Mouse (Mus musculus) liver, embryonic 14.5 days (tissue): ENCODE data around the gene Brap. TPM values are rescaled to one million over a fixed set of nuclear protein-coding genes. Genes with fewer than 3 reads are reported as not detected.
A peak's percentile ranks its signal among the peaks of the same experiment; 100 is the strongest.
"Not testable (repeated sequence)": the region's sequence is repeated elsewhere in the genome, so short reads cannot be mapped to it uniquely, and the experiment has no call there.

Experiments used
- ATAC-seq: fragments of 200-750 bp; cut with Nextera tagmentation; 2 replicates; pipeline ENCODE4 v1.8.0; 2017; ENCODE audit warnings: moderate number of reproducible peaks, mild to moderate bottlenecking, moderate library complexity; ENCODE audit not compliant: insufficient read depth
- DNase-seq, 3 experiments: peaks; one replicate each; pipeline ENCODE4 v3.0.0-alpha.2; 2012 to 2013; ENCODE audit warnings: low read depth in 3 of 3, low spot score in 3 of 3
- H3K27ac ChIP-seq: fragments of 300-500 bp; sonication (generic); 2 replicates; pipeline ENCODE4 v1.5.1; 2014; ENCODE audit warnings: moderate library complexity, mild to moderate bottlenecking, control low read depth, inconsistent platforms
- H3K27me3 ChIP-seq: fragments of 300-500 bp; sonication (generic); 2 replicates; pipeline ENCODE4 v1.6.1; 2014; ENCODE audit warnings: mild to moderate bottlenecking, low read length, moderate library complexity; ENCODE audit not compliant: control insufficient read depth, insufficient read depth
- H3K36me3 ChIP-seq: fragments of 300-500 bp; sonication (generic); replicated peaks from 2 replicates; pipeline ENCODE4 v1.6.1; 2014; ENCODE audit warnings: low read depth; ENCODE audit not compliant: control insufficient read depth, insufficient read depth
- H3K4me1 ChIP-seq, 2 experiments: fragments of 200-500 bp in 1 of 2; fragments of 300-500 bp in 1 of 2; sonication (generic) in 1 of 2; replicated peaks; 2 replicates each; pipeline ENCODE4 v1.6.1; 2012 to 2014; ENCODE audit warnings: antibody characterized with exemption in 1 of 2, inconsistent platforms in 1 of 2, low read length in 1 of 2; ENCODE audit not compliant: control insufficient read depth in 2 of 2, insufficient read depth in 2 of 2
- H3K4me2 ChIP-seq: fragments of 300-500 bp; sonication (generic); 2 replicates; pipeline ENCODE4 v1.6.1; 2014; ENCODE audit warnings: low read depth, mild to moderate bottlenecking, control low read depth, moderate library complexity
- H3K4me3 ChIP-seq, 2 experiments: fragments of 200-500 bp in 1 of 2; fragments of 300-500 bp in 1 of 2; sonication (generic) in 1 of 2; 2 replicates each; pipeline ENCODE4 v1.5.1; 2012 to 2014; ENCODE audit warnings: low read depth in 2 of 2, low read length in 2 of 2, mild to moderate bottlenecking in 2 of 2, control low read depth in 1 of 2, inconsistent platforms in 1 of 2, moderate library complexity in 1 of 2; ENCODE audit not compliant: insufficient read depth in 1 of 2
- H3K9ac ChIP-seq: fragments of 300-500 bp; sonication (generic); replicated peaks from 2 replicates; pipeline ENCODE4 v1.6.1; 2014; ENCODE audit warnings: mild to moderate bottlenecking, control low read depth, moderate library complexity
- H3K9me3 ChIP-seq: fragments of 300-500 bp; sonication (generic); 2 replicates; pipeline ENCODE4 v1.6.1; 2016; ENCODE audit warnings: low read length, mixed read lengths; ENCODE audit not compliant: control insufficient read depth
- CTCF ChIP-seq: IDR thresholded peaks from 2 replicates; pipeline ENCODE4 v1.5.1; 2016; ENCODE audit warnings: antibody characterized with exemption, low read depth, control low read depth
- EP300 ChIP-seq: IDR thresholded peaks from 2 replicates; pipeline ENCODE4 v1.6.1; 2016; ENCODE audit warnings: antibody characterized with exemption, low read depth
- WGBS: fragments of 180-500 bp; shearing (Covaris S2); extraction: QIAGEN DNeasy Blood & Tissue Kit; methylation state at CpG from one replicate; pipeline ENCODE4 v1.1.7; 2014; ENCODE audit not compliant: insufficient replicate concordance; 5-methylcytosine and 5-hydroxymethylcytosine counted together
- polyA plus RNA-seq, 2 experiments: library from polyadenylated mRNA; depleted of rRNA in 1 of 2; stranded (reverse) in 1 of 2; unstranded in 1 of 2; fragments of >200 nt; fragmentation: Nextera tagmentation in 1 of 2; extraction: Ambion mirVana in 1 of 2; gene quantifications; 2 replicates each; pipeline versions ENCODE4 v1.2.1 to v1.2.3; 2012 to 2014

The Brap gene
- polyA plus RNA-seq, 2 experiments: 12.5 to 22.7 TPM

GRCm38 (mm10) chr5:121686113-121686898, 25.9 kb downstream of the Brap start:
- no peaks in the 10 kb centered on the region for H3K9me3 ChIP-seq
- ATAC-seq (no peak), DNase-seq (no peak)
- no peaks in the 10 kb centered on the region for H3K27me3 ChIP-seq
- H3K4me3 ChIP-seq: no peak overlapping the region
- whole genome bisulfite sequencing: 79% methylated on average over 15 of the region's 15 CpGs
- no peak overlapping the region for H3K27ac ChIP-seq
- no peak overlapping the region for H3K9ac ChIP-seq
- peaks cover 24% of the 10 kb centered on the region for H3K36me3 ChIP-seq
- no peak overlapping the region for H3K4me2 ChIP-seq
- H3K4me1 ChIP-seq: peaks cover 0 to 7% of the 10 kb centered on the region in 2 experiments; a peak in 1 of 4 replicates
- no peak for TF ChIP-seq EP300
- peak; percentile 42 for TF ChIP-seq CTCF

DNA sequence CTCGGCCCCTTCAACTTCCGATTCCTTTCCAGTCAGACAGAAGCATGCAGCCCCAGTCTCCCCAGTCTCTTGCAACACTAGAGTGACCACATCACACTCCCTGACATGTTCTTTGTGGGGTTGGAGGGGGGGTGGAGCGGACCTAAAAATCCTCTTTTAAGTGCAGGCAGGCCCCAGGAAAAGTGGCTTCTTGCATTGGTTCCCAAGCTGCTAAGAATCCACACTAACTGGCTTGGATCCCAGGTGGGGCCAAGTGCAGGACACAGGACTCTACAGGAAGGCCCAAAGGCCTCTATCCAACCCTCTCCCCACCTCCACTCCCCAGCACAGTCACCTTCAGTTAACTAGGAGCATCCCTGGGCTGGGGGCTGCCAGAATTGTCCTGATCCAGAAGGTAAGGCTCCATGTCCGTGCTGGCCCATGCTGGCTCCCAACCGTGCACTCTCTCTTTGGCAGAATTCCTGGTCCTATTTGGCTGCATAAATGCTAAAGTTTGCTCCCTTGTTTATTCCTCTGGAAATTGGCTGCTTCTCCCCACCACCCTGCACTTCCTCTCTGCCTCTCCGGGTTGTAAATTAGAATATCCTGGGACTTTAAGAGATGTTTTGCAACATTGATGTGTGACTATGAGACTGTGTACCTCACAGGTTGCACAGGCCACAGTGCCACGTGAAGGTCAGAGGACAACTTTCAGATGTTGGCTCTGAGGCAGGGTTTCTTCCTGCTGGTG, 30.3 kb downstream of the Brap start:
- Histone ChIP-seq H3K4me1 (peaks cover 0 to 7% of the 10 kb centered on the region in 2 experiments; a peak in 1 of 4 replicates), H3K27ac (no peak overlapping the region), H3K4me3 (no peak overlapping the region), H3K9me3 (no peaks in the 10 kb centered on the region), H3K36me3 (no peaks in the 10 kb centered on the region; the same call in 1 of the 2 replicates), H3K4me2 (no peak overlapping the region), H3K9ac (no peak overlapping the region), H3K27me3 (no peaks in the 10 kb centered on the region)
- no peak for TF ChIP-seq EP300
- no peak for TF ChIP-seq CTCF
- DNase-seq (no peak), ATAC-seq (peak; percentile 38; the same call in 1 of the 2 replicates)
- 56% methylated on average over 7 of the region's 7 CpGs for WGBS

GRCm38 (mm10) chr5:121691436-121691835, 31.1 kb downstream of the Brap start:
- H3K9me3 ChIP-seq, H3K9ac ChIP-seq, ATAC-seq, H3K36me3 ChIP-seq, H3K4me1 ChIP-seq, H3K27me3 ChIP-seq, H3K27ac ChIP-seq, DNase-seq, H3K4me3 ChIP-seq, H3K4me2 ChIP-seq: not testable (repeated sequence)
- 72% methylated on average over 7 of the region's 7 CpGs for WGBS

DNA sequence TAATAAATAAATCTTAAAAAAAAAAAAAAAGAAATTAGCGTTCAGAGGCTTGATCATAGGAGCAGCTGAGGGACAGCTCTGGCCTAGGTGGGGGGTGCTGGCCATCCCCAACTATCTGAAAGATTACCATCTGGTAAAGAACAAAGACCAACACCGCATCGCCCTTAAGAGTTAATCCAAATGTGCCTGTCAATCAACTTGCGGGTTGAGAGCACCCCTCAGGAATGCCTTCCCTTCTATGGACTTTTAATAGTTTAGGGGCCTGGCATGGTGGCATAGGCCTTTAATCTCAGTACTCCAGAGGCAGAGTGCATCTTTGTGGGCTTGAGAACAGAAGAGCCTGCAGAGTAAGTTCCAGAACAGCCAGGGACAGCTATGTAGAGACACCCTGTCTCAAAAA, 32.5 kb downstream of the Brap start:
- Histone ChIP-seq H3K4me3 (no peak overlapping the region), H3K4me2 (no peak overlapping the region), H3K4me1 (peaks cover 0 to 7% of the 10 kb centered on the region in 2 experiments; a peak in 1 of 4 replicates), H3K27ac (no peak overlapping the region), H3K9ac (no peak overlapping the region), H3K27me3 (no peaks in the 10 kb centered on the region), H3K36me3 (no peaks in the 10 kb centered on the region), H3K9me3 (no peaks in the 10 kb centered on the region)
- no peak for DNase-seq
- TF ChIP-seq CTCF (no peak), EP300 (no peak)
- no peak for ATAC-seq
- WGBS: 78% methylated on average over 4 of the region's 4 CpGs

DNA sequence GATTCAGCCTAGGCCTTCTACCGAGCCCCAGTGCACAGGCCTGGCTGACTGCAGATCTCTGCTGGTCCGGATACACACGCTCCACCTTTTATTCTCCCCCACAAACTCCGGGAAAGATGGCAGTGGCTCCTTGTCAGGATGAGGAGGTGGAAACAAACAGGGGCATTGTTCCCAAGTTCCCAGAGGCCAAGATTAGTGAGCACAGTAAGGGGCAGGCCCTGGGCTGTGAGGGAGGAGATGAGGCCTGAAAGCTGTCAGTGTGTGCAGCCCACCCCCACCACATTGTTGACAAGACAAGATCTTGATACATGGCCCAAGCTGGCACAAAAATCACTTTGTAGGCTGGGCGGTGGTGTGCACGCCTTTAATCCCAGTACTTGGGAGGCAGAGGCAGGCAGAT, 36.4 kb downstream of the Brap start:
- DNase-seq: no peak
- Histone ChIP-seq H3K4me3 (no peak overlapping the region), H3K4me1 (peaks cover 16 to 24% of the 10 kb centered on the region in 2 experiments), H3K27ac (no peak overlapping the region), H3K4me2 (no peak overlapping the region), H3K9me3 (no peaks in the 10 kb centered on the region), H3K36me3 (no peaks in the 10 kb centered on the region), H3K27me3 (no peaks in the 10 kb centered on the region), H3K9ac (no peak overlapping the region)
- ATAC-seq: no peak
- 70% methylated on average over 6 of the region's 6 CpGs for WGBS
- TF ChIP-seq CTCF (no peak), EP300 (no peak)
